Mouse (Mus musculus) cerebellum, adult 2 months (tissue): Measurements from ENCODE around the gene Prkag2. TPM values are rescaled to one million over a fixed set of nuclear protein-coding genes. Genes with fewer than 3 reads are reported as not detected.

ENCODE experiments used
- DNase-seq, 2 experiments: peaks; one replicate each; pipeline ENCODE4 v3.0.0; 2021
- H3K27ac ChIP-seq: fragments of 200-500 bp; 2 replicates; pipeline ENCODE4 v1.5.1; 2012; ENCODE audit warnings: low read length, control low read depth, inconsistent platforms; ENCODE audit not compliant: insufficient read depth
- H3K27me3 ChIP-seq: fragments of 200-500 bp; 2 replicates; pipeline ENCODE4 v1.6.1; 2012; ENCODE audit warnings: inconsistent platforms, mild to moderate bottlenecking, low read length, moderate library complexity; ENCODE audit not compliant: control insufficient read depth, insufficient read depth
- H3K4me1 ChIP-seq: fragments of 200-500 bp; 2 replicates; pipeline ENCODE4 v1.6.1; 2011; ENCODE audit warnings: low read length; ENCODE audit not compliant: control insufficient read depth, insufficient read depth
- H3K4me3 ChIP-seq: fragments of 200-500 bp; replicated peaks from 2 replicates; pipeline ENCODE3; 2011; ENCODE audit warnings: mild to moderate bottlenecking, low read depth, low read length, control low read depth; ENCODE audit not compliant: insufficient read depth
- CTCF ChIP-seq: fragments of 200-500 bp; IDR thresholded peaks from 2 replicates; pipeline ENCODE4 v1.5.1; 2011; ENCODE audit warnings: low read depth, mild to moderate bottlenecking, control low read depth, low read length, moderate library complexity, borderline replicate concordance; ENCODE audit not compliant: insufficient read depth
- POLR2A ChIP-seq: fragments of 200-500 bp; IDR thresholded peaks from 2 replicates; pipeline ENCODE4 v1.6.1; 2011; ENCODE audit warnings: low read length, control low read depth, borderline replicate concordance; ENCODE audit not compliant: insufficient read depth
- WGBS: fragments of 180-500 bp; shearing (Covaris S2); methylation state at CpG from one replicate; pipeline ENCODE4 v1.1.7; 2018; 5-methylcytosine and 5-hydroxymethylcytosine counted together
- polyA plus RNA-seq: library from polyadenylated mRNA; depleted of rRNA; stranded (reverse); fragments of >200 nt; gene quantifications from 2 replicates; pipeline ENCODE4 v1.2.3, GENCODE M21; 2012

The Prkag2 gene
- polyA plus RNA-seq, 1 experiment = 92.0 TPM

DNA sequence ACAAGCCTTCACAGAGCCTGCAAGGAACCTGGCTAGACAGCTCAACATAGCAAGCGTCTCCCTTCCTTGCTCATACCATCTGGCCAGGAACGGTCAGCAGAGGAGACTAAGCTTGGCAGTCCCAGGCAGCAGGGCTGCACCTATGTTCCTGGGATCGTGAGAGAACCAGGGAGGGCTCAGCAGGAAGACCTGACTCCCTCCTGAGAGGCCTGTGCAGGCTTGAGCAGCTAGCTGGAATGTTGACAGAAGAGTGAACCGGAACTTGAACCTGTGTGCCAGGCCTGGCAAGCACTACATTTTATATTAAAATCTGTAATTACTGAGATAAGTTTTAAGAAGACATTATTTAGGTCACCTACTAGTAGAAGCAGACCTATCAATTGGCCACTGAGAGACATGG lies 24.8 kb downstream of the Prkag2 start:
- WGBS = 43% methylated on average over 4 of the region's 4 CpGs
- Histone ChIP-seq H3K27me3 (no peaks in the 10 kb centered on the region), H3K4me3 (no peak overlapping the region), H3K4me1 (peaks cover 4% of the 10 kb centered on the region), H3K27ac (no peak overlapping the region)
- DNase-seq = no peak
- TF ChIP-seq POLR2A (no peak), CTCF (no peak)

DNA sequence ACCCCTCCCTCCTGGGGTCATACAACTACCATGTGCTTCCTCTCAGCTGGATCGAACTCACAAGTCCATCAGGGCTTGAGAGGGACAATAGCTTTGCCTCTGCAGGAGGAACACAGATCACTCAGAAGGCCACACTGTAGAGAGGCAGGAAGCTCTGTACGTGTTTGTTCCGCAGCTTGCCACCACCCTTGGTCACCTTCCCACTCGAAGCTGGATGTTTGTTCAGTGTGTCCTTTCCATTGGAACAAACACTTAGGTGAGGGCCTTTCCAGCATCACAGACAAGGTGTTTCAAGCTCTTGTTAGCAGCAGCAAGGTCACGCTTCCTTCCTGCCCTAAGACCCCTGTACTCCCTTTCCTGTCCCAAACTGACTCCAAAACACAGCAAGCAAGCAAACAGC lies 30.6 kb downstream of the Prkag2 start:
- no peak overlapping the region for H3K27ac ChIP-seq
- no peak overlapping the region for H3K4me3 ChIP-seq
- H3K4me1 ChIP-seq = peaks cover 5% of the 10 kb centered on the region; the same call in 1 of the 2 replicates
- H3K27me3 ChIP-seq = no peaks in the 10 kb centered on the region
- no peak for DNase-seq
- WGBS = 93% methylated on average over 5 of the region's 5 CpGs
- TF ChIP-seq CTCF = no peak
- no peak for TF ChIP-seq POLR2A

DNA sequence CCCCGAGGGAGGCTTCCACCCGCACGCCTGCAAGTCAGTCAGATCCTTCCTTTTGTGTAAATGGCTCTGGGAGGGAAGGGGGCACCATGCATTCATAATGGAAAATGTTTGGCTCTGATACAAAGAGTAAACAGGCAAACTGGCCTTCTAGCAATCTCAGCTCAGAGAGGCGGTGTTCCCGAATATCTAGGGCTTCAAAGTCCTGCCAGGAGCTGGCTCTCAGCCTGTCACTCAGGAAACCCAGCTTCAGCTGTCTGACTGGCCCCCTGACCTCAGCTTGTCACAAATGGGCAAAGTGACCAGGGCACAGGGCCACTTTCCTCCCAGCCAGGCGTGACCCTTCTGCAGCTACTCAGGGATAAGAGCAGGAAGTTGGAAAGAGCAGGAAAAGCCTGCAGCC lies 33.3 kb downstream of the Prkag2 start:
- Histone ChIP-seq H3K4me1 (peaks cover 5% of the 10 kb centered on the region; the same call in 1 of the 2 replicates), H3K27ac (no peak overlapping the region), H3K4me3 (no peak overlapping the region), H3K27me3 (no peaks in the 10 kb centered on the region)
- DNase-seq = peak; percentile 38 to 55
- WGBS = 42% methylated on average over 6 of the region's 6 CpGs
- no peak for TF ChIP-seq CTCF
- TF ChIP-seq POLR2A = no peak

DNA sequence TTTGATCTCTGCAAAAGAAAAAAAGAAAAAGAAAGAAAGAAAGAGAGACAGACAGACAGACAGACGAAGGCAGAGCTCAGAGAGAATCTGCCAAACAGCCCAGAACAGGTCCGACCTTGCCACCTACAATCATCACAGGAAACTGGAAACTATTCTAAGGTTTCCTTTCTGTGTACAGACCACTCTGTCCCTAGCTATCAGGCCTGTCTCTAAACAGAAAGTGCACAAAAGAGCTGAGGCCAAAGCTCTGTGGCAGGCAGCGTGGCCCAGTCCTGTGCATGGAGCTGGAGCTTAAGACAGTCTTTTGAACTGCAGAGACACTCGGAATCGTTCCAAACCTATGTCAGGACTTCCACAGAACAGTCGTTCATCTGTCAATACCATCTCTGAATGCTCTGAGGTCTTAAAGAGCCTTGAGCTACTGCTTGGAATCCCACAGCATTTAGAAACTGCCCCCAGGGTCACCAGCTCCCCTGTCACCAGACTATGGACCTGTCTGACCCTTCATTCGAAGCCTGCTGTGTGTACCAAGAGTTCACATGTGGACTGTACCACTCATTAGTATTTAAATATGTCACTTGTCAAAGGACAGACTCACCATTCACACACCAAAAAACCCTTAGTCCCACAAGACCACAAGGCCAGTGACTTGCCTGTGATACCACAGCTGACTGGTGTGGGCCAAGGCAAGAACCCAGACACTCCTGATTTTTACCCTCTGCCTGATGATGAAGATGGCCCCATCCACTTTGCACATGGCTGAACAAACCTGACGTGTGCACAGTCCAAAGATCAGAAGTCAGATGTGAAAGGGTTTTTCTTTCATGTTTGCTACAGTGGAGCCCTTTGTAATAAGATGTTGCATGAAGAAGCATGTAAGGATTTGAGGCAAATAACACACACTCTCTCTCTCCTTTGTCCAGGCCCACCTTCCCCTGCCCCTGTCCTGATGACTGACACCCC lies 35.9 kb downstream of the Prkag2 start:
- no peak for DNase-seq
- Histone ChIP-seq H3K4me1 (peaks cover 26% of the 10 kb centered on the region), H3K27ac (no peak overlapping the region), H3K27me3 (no peaks in the 10 kb centered on the region), H3K4me3 (no peak overlapping the region)
- no peak for TF ChIP-seq POLR2A
- no peak for TF ChIP-seq CTCF
- 80% methylated on average over 8 of the region's 8 CpGs for whole genome bisulfite sequencing

DNA sequence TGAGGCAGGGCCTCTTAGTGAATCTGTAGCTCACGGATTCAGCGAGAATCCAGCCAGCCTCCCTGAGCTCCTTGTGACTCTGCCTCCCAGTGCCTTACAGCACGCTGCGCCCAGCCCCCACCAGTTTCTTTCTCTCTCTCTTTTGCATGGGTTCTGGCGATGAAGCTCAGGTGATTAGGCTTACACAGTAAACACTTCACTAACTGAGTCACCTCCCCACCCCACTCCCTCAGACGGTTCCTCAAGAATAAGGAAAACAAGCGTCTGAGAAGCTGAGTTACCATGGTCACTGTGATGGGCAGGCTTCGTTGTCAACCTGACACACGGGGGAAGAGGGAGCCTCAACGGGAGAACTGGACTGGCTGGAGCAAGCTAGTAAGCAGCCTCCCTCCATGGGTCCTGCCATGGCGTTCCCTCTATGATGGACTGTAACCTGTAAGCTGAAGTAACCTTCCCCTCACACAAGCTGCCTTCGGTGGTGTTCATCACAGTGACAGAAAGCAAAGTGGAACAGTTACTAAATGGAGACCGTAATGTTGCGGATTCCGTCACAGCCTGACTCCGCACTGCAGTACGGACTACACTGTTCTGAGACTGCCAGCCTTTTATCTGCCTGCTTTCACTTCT lies 37.8 kb downstream of the Prkag2 start:
- Histone ChIP-seq H3K27me3 (no peaks in the 10 kb centered on the region), H3K27ac (no peak overlapping the region), H3K4me3 (no peak overlapping the region), H3K4me1 (peaks cover 43% of the 10 kb centered on the region)
- 84% methylated on average over 17 of the region's 17 CpGs for whole genome bisulfite sequencing
- TF ChIP-seq POLR2A (no peak), CTCF (no peak)
- no peak for DNase-seq

DNA sequence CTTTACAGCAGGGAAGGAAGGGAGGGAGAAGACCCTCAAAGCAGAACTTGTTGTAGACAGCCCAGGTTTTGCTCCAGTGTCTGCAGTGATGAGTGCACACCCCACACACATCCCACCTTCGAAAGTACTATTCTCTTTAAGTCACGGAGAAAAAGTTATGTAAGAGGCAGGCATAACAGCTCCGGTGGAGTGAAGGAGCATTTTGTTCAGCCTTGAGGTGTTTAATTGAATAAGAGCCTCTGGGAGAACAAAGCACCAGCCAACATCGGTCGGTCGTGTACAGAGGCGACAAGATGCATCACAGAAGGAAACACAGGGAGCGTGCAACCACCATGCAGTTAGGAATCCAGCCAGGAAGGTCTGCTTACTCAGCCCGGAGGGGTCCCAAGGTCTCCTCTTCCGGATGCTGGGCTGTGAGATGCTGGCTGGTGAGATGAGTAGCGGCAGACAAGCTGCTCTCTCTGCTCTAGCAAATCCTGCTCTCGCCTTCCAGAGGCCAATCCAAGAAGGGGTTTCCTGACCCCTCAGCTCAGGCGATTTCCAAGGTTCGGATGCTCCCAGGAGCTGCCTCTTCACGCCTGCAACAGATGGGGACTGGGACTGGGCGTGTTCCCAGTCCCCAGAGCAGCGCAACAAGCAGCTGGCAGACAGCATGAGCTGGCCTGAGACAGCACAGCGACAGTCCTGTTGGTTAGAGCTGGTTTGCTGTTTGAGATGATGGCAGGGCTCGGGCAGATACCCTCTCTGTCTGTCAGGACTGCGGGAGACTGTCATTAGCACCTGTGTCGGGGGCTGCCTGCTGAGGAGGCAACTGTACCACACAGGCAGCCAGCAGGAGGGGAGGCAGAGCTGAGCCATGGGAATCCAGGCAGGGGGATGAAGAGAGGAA lies 41.3 kb downstream of the Prkag2 start:
- Histone ChIP-seq H3K4me3 (peak overlapping the region; percentile 63), H3K27me3 (no peaks in the 10 kb centered on the region), H3K4me1 (peaks cover 69% of the 10 kb centered on the region), H3K27ac (peak overlapping the region; percentile 60)
- peak; percentile 78 to 79 for DNase-seq
- TF ChIP-seq POLR2A (peak; percentile 31; the same call in 1 of the 2 replicates), CTCF (no peak)
- 8% methylated on average over 21 of the region's 21 CpGs for WGBS

DNA sequence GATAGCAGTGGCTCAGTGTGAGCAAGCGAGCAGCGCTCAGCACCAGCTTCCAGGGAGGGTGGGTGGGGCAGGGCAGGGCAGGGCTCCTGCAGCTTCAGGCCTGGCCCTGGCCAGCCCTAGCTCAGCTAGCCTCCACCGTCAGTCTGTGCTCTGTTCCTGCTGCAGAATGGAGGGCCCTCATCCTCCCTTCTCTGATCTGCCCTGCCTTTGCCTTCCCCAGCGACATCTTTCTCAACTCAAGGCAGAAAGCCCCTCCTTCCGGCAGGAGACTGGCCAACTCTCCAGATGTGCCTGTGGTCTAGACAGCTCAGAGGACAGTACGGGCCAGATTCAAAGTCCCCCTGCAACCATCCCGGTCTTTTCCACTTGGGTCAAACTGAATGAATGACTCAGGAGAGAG lies 42.0 kb downstream of the Prkag2 start:
- WGBS = 43% methylated on average over 7 of the region's 7 CpGs
- no peaks in the 10 kb centered on the region for H3K27me3 ChIP-seq
- TF ChIP-seq CTCF (no peak), POLR2A (no peak)

More for the DNA sequence above, 42.0 kb downstream of the Prkag2 start:
- Histone ChIP-seq H3K27ac (peak overlapping the region; percentile 60), H3K4me3 (peak overlapping the region; percentile 63), H3K4me1 (peaks cover 76% of the 10 kb centered on the region)
- peak; percentile 33 to 52 for DNase-seq
